Mouse (Mus musculus) kidney, adult 2 months (tissue): ENCODE measurements around the gene Fam92b.

Source experiments
- CTCF ChIP-seq: fragments of 200-500 bp; conservative IDR thresholded peaks from 2 replicates; pipeline ENCODE4 v1.5.1; 2011; ENCODE audit warnings: low read depth, mild to moderate bottlenecking, control low read depth, low read length, moderate library complexity, mixed read lengths; ENCODE audit not compliant: insufficient read depth, insufficient read length
- POLR2A ChIP-seq: fragments of 200-500 bp; IDR thresholded peaks from one replicate; pipeline ENCODE4 v1.6.1; 2011; ENCODE audit warnings: low read depth, low read length, control low read depth

DNA sequence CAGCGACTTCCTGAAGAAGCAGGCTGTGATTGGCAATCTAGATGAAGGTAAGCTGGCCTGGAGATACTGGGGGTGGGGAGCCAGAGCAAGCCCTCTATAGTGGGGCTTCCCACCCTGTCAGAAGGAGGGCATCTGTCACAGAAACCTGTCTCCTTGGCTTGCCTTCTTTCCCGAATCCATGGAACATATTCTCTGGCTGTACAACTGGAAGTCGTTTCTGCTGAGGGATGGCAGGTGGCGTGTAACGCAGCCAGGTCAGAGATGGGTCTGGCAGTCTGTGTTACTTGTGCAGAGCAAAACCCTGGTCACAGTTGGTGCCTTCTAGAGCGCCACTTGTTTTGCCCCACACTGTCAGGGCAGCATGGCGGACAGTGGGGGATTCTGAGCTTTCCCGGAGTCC lies 16.9 kb downstream of the Fam92b start:
- TF ChIP-seq CTCF = no peak
- no peak for TF ChIP-seq POLR2A
